Mouse (Mus musculus) heart, embryonic 10.5 days (tissue): ENCODE results near the gene Slc2a3. TPM values are rescaled to one million over a fixed set of nuclear protein-coding genes. Genes with fewer than 3 reads are reported as not detected.

Experiments
- DNase-seq: peaks from one replicate; pipeline ENCODE4 v3.0.0-alpha.2; 2017; ENCODE audit warnings: low spot score
- H3K27ac ChIP-seq: fragments of 300-500 bp; sonication (generic); 2 replicates; pipeline ENCODE4 v1.5.1; 2016; ENCODE audit warnings: mild to moderate bottlenecking
- H3K27me3 ChIP-seq: fragments of 300-500 bp; sonication (generic); 2 replicates; pipeline ENCODE4 v1.6.1; 2016; ENCODE audit warnings: mild to moderate bottlenecking; ENCODE audit not compliant: poor library complexity, insufficient read depth, severe bottlenecking
- H3K36me3 ChIP-seq: fragments of 300-500 bp; sonication (generic); 2 replicates; pipeline ENCODE4 v1.6.1; 2016; ENCODE audit warnings: mild to moderate bottlenecking, moderate library complexity
- H3K4me1 ChIP-seq: fragments of 300-500 bp; sonication (generic); 2 replicates; pipeline ENCODE4 v1.6.1; 2016; ENCODE audit warnings: mild to moderate bottlenecking
- H3K4me3 ChIP-seq: fragments of 300-500 bp; sonication (generic); 2 replicates; pipeline ENCODE4 v1.5.1; 2016; ENCODE audit warnings: mild to moderate bottlenecking, moderate library complexity
- H3K9me3 ChIP-seq: fragments of 300-500 bp; sonication (generic); 2 replicates; pipeline ENCODE4 v1.6.1; 2016; ENCODE audit warnings: mild to moderate bottlenecking, moderate library complexity
- WGBS: fragments of 180-500 bp; shearing (Covaris S2); methylation state at CpG from one replicate; pipeline ENCODE4 v1.1.7; 2016; 5-methylcytosine and 5-hydroxymethylcytosine counted together
- polyA plus RNA-seq: library from polyadenylated mRNA; unstranded; fragments of >200 nt; fragmentation: Nextera tagmentation; extraction: Ambion mirVana; gene quantifications from 2 replicates; pipeline ENCODE4 v1.2.1, GENCODE M21; 2016

Slc2a3 gene
- polyA plus RNA-seq = 55.8 and 85.3 TPM in 2 replicates

DNA sequence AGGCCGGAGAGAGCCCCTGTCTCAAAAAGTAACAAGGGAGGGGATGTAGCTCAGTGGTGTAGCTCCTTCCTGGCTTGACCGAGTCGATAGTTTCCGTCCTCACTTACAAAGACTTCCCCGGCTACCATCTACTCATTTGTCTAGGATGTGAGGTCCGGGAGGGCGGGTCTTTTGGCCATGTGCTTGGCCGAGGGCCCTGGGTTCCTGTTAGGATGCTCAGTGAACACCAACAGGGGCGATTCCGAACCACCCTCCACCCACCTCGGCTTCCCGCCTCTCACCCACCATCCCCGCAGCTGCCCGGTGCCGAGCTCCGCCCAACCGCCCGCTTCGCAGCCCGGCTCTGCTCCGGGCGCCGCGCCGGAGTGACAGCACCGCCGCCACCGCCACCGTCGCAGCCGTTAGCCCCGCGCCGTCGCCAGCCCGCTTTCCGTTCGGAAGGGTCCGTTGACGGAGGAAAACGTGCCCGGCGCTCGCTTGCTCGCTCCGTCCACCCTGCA, at the start of gene Slc2a3:
Gene Slc2a3, minus strand, starts transcription at position 340 of the 500 bp plus-strand sequence.
- DNase-seq = peak; percentile 88
- H3K27ac ChIP-seq = peak within 1 kb of the TSS; percentile 90
- WGBS = under 1% methylated on average over 46 of the region's 46 CpGs

DNA sequence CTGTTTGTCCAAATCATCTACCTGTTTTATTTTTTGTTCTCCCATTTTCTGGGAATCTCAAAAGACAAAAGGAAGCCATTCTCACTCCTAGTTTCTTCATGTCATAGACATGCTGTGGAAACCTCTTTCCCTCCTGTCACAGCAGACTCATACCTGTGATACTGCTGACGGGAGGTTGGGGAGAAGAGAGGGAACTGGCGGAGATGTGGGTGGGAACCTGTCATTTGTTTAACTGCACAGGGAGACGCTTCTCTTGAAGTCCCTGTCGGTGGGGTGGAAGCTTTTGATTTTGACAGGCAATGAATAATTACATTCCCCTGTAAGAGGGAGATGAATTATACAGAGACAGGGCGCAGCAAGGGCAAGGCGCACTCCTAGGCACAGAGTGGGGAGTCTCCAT, 42.3 kb upstream of the Slc2a3 start:
- H3K9me3 ChIP-seq = no peaks in the 10 kb centered on the region
- DNase-seq = no peak
- no peaks in the 10 kb centered on the region for H3K27me3 ChIP-seq
- 86% methylated on average over 6 of the region's 6 CpGs for WGBS
- peaks cover 69% of the 10 kb centered on the region for H3K36me3 ChIP-seq
- H3K4me3 ChIP-seq = no peak overlapping the region
- H3K4me1 ChIP-seq = no peaks in the 10 kb centered on the region
- no peak overlapping the region for H3K27ac ChIP-seq

More for the DNA sequence above, at the start of gene Slc2a3:
- Histone ChIP-seq H3K4me1 (peaks cover 16% of the 10 kb centered on the region), H3K4me3 (peak within 1 kb of the TSS; percentile 68), H3K27me3 (peaks cover 9% of the 10 kb centered on the region; the same call in 1 of the 2 replicates), H3K36me3 (no peaks in the 10 kb centered on the region), H3K9me3 (no peaks in the 10 kb centered on the region)

DNA sequence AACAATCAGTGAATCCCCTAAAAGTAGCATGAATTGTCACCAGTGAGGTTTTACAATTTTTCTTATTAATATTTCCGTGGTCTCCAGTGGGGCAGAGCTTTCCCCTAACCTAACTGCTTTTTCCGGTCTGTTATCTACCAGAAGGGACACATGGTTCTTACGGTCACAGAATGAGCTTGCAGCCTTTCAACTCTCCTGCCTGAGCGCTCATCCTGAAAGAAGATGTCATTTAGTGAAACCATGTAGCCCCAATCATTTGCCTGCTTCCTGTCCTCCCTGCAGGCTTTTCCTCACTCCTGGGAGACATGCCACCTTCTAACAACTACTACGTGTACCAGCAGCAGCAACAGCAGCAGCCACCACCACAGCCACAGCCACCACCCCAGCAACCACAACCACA, 36.1 kb upstream of the Slc2a3 start:
- no peaks in the 10 kb centered on the region for H3K4me1 ChIP-seq
- H3K27me3 ChIP-seq = no peaks in the 10 kb centered on the region
- peaks cover 90% of the 10 kb centered on the region for H3K36me3 ChIP-seq
- peak; percentile 36 for DNase-seq
- H3K9me3 ChIP-seq = no peaks in the 10 kb centered on the region
- H3K4me3 ChIP-seq = no peak overlapping the region
- WGBS = 87% methylated on average over 5 of the region's 5 CpGs
- H3K27ac ChIP-seq = no peak overlapping the region

DNA sequence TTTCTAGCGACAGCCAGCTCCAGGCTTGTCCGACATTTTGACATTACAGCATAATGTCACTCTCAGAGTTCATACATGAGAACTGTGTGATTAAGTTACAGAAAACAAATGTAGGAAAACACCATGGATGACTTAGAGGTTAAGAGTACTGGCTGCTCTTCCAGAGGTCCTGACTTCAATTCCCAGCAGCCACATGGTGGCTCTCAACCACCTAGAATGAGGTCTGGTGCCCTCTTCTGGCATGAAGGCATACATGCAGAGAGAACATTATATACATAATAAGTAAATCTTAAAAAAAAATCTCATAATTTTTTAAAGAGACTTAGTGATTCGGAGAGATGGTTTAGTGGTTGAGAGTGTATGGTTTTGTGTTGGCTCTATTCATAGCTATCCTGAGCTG, 35.5 kb upstream of the Slc2a3 start:
- Histone ChIP-seq H3K4me3 (no peak overlapping the region), H3K36me3 (peaks cover 90% of the 10 kb centered on the region), H3K27ac (no peak overlapping the region), H3K27me3 (no peaks in the 10 kb centered on the region), H3K9me3 (no peaks in the 10 kb centered on the region), H3K4me1 (no peaks in the 10 kb centered on the region)
- DNase-seq = peak; percentile 5
- 90% methylated on average over 3 of the region's 3 CpGs for WGBS

DNA sequence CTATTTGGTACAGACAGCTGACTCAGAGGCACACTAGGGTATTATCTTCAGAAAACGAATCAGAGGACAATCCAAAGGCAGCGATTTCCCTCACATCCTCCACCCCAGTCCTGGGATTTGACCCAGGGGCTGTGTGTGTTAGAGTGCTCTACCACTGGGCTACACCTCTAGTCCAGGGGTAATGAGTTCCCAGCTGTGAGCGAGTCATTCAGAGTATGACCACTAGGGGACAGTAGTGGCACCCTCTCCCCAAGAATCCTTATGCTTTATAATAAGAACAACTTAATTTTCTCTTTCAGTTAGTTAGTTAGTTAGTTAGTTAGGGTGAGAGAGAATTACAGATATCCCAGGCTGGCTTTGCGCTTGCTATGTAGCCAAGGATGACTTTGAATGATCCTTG, 32.9 kb upstream of the Slc2a3 start:
- Histone ChIP-seq H3K4me1 (no peaks in the 10 kb centered on the region), H3K36me3 (peaks cover 74% of the 10 kb centered on the region), H3K27me3 (no peaks in the 10 kb centered on the region), H3K4me3 (no peak overlapping the region), H3K27ac (no peak overlapping the region), H3K9me3 (no peaks in the 10 kb centered on the region)
- 62% methylated on average over 4 of the region's 4 CpGs for WGBS
- DNase-seq = peak; percentile 71

DNA sequence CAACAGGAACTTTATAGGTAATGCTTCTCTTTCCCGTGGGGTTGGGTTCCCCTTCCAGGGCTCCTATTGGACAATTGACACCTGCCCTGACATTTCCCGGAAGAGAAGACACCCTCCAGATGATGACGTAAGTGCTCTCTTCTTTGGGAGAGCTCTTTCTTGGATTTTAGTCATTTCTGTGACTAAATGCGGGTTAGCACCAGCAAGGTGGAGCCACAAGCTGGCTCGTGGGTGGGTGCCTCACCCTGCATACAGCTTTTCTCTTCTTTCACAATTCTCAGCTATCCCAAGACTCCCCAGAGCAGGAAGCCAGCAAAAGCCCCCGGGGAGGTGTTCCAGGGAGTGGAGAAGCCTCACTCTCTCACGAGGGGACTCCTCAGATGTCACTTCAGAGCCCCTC, 31.4 kb upstream of the Slc2a3 start:
- DNase-seq = no peak
- Histone ChIP-seq H3K27me3 (no peaks in the 10 kb centered on the region), H3K4me3 (no peak overlapping the region), H3K27ac (no peak overlapping the region), H3K4me1 (no peaks in the 10 kb centered on the region), H3K9me3 (no peaks in the 10 kb centered on the region), H3K36me3 (peaks cover 65% of the 10 kb centered on the region)
- 80% methylated on average over 7 of the region's 7 CpGs for WGBS

DNA sequence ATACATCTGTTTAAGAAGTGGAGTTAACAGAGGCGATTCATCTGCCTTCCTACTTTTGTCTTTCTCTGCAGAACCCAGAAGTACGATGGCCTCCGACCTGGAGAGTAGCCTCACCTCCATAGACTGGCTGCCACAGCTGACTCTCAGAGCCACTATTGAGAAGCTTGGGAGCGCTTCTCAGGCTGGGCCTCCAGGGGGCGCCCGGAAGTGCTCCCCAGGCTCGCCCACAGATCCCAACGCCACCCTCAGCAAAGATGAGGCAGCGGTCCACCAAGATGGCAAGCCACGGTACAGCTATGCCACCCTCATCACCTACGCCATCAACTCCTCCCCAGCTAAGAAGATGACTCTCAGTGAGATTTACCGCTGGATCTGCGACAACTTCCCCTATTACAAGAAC, 26.6 kb upstream of the Slc2a3 start:
- Histone ChIP-seq H3K4me3 (no peak overlapping the region), H3K36me3 (peaks cover 27% of the 10 kb centered on the region), H3K27ac (no peak overlapping the region), H3K9me3 (no peaks in the 10 kb centered on the region), H3K4me1 (peaks cover 36% of the 10 kb centered on the region), H3K27me3 (no peaks in the 10 kb centered on the region)
- WGBS = 48% methylated on average over 13 of the region's 13 CpGs
- DNase-seq = no peak

DNA sequence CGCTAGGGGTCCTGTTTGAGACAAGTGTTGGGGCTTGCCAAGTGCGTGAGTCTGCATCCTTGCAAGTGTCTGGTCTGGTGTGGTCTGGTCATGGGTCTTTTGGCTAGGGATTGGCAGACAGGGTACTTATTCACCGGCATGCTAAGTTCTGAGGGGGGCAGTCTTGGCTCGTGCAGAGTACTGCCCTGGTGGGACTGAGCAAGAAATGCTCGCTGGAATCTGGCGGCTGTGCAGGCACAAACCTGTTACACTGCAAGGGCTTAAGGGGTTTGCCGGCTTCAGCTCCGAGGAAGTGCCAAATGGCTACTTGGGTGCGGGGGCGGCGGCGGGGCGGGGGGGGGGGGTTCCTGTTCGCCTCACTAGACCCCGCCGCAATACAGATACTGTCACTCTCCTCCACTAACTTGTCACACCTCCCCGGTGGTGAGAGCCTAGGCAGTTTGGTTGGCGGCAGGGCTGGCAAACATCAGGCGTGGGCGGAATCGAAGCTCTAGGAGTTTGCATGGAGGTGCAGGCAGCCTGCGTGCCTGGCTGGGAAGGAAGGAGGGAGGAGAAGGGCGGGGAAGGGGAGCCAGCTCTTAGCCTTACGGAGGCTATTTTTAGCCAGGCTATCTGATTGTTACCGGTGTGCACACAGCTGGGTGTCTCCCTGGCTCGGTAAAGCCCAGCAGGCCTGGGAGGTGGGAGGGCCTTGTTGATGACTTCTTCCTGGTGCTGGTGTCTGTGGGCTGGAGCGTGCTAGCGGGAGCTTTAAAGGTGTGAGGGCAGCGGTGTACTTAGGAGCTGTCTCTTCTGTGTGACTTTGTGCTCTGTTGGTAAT, 24.7 kb upstream of the Slc2a3 start:
- H3K4me1 ChIP-seq = peaks cover 50% of the 10 kb centered on the region
- 2% methylated on average over 29 of the region's 29 CpGs for WGBS

DNA sequence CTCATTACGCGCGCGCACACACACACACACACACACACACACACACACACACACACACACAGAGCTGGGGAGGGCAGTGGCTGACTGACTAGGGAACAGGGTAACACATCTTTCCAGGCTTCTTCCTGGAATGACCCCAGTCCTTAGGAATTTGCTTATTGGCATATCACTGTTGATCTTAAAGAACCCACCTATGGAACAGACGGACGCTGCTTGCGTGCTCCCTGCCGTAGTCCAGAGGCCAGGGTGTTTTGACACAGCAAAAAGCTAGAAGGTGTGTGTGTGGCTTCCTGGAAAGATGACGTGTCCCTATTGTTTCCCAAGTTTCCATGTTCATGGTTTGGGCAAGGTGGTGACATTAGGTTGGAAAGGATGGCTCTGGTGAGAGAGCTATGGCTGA, 23.7 kb upstream of the Slc2a3 start:
- Histone ChIP-seq H3K27me3 (no peaks in the 10 kb centered on the region), H3K9me3 (no peaks in the 10 kb centered on the region), H3K4me1 (peaks cover 59% of the 10 kb centered on the region), H3K36me3 (peaks cover 14% of the 10 kb centered on the region; the same call in 1 of the 2 replicates), H3K27ac (peak overlapping the region; percentile 90; the same call in 1 of the 2 replicates), H3K4me3 (peak overlapping the region; percentile 66; the same call in 1 of the 2 replicates)
- WGBS = 85% methylated on average over 9 of the region's 9 CpGs
- no peak for DNase-seq

More for the DNA sequence above, 24.7 kb upstream of the Slc2a3 start:
- H3K27me3 ChIP-seq = no peaks in the 10 kb centered on the region
- peaks cover 15% of the 10 kb centered on the region; the same call in 1 of the 2 replicates for H3K36me3 ChIP-seq
- H3K27ac ChIP-seq = peak overlapping the region; percentile 90
- peak; percentile 96 for DNase-seq
- no peaks in the 10 kb centered on the region for H3K9me3 ChIP-seq
- peak overlapping the region; percentile 66 for H3K4me3 ChIP-seq

DNA sequence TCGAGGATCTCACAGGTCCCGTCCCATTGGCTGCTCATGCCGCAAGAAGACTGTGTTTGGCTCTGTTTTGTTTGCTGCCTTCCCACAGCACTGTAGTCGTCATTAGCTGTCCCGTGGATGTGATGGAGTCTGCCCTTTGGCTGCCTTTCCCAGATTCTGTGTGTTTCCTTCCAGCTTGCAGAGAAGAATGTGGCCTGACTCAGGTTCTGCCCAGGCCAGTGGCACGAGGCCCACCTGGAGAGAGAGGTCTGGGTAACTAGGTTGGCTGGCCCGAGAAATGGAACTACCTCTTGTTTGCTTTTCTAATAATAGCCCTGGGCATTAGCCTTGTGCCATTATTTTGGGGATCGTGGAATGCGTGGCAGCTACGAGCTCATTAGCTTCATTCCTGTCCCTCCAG, 22.6 kb upstream of the Slc2a3 start:
- no peaks in the 10 kb centered on the region for H3K9me3 ChIP-seq
- no peak for DNase-seq
- peaks cover 8% of the 10 kb centered on the region; the same call in 1 of the 2 replicates for H3K36me3 ChIP-seq
- 57% methylated on average over 10 of the region's 10 CpGs for WGBS
- no peak overlapping the region for H3K4me3 ChIP-seq
- no peaks in the 10 kb centered on the region for H3K27me3 ChIP-seq
- H3K4me1 ChIP-seq = peaks cover 63% of the 10 kb centered on the region
- peak overlapping the region; percentile 73 for H3K27ac ChIP-seq

DNA sequence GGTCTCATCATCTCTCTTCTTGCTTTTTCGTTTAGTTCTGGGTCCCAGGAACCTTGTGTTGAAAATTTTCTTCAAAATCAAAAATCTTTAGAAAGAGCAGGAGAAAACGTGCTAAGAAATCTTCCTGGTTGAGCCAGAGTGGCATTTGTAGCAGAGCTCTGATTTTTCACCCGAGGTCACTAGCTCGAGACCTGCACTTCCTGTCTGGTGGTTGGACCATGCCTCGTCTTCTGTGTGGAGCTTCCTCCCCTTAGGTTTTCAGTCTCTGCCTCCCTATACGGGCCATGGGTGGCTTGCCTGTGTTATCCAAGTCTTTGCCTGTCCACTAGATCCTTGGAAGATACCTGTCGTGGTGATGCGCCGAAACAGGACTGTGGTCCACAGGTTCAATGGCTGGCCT, 20.4 kb upstream of the Slc2a3 start:
- H3K4me1 ChIP-seq = peaks cover 60% of the 10 kb centered on the region
- no peaks in the 10 kb centered on the region for H3K9me3 ChIP-seq
- no peaks in the 10 kb centered on the region for H3K27me3 ChIP-seq
- 65% methylated on average over 9 of the region's 9 CpGs for WGBS
- peak overlapping the region; percentile 95; the same call in 1 of the 2 replicates for H3K4me3 ChIP-seq
- no peak overlapping the region for H3K27ac ChIP-seq
- H3K36me3 ChIP-seq = peaks cover 5% of the 10 kb centered on the region; the same call in 1 of the 2 replicates
- DNase-seq = no peak

DNA sequence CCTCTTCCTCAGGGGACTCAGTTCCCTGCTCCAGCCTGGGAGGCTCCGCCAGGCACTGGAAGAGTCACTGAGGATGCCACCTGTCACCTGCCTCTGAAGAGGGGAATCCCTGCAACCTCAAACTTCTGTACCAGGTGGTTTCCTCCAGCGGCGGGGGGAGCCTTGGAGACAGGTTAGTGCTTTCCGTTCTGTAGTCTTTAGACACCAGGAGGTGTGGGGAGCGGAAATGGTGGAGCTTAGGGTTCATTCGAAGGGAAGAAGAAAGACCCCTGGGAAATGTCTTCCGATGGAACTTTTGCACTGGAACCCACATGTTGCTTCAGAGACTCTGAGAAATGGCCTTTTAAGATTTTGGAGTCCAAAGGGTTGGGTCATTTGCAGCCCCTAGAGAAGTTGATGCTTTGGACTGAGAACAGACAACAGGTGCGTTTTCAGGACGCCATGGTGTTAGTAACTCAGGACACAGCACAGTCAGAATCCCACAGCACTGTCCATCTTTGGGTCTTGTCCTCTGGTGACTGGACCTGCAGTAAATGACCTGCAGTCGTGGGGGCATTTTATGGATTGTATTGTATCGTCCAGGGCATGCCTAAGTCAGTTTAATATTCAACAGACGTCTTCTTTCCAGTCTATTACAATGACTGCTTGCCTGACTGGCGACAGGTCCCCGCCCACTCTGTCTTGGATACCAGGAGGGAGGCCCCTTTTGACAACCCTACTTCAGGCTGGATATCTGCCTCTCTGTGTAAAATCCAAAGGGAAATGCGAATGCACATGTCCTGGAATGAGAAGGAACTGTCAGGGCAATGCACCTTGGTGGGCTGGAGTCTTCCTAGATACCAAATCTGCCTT, 19.6 kb upstream of the Slc2a3 start:
- peaks cover 5% of the 10 kb centered on the region; the same call in 1 of the 2 replicates for H3K36me3 ChIP-seq
- peak overlapping the region; percentile 95 for H3K4me3 ChIP-seq
- WGBS = 31% methylated on average over 15 of the region's 15 CpGs
- H3K27ac ChIP-seq = peak overlapping the region; percentile 97; the same call in 1 of the 2 replicates
- no peaks in the 10 kb centered on the region for H3K9me3 ChIP-seq
- H3K27me3 ChIP-seq = no peaks in the 10 kb centered on the region
- H3K4me1 ChIP-seq = peaks cover 52% of the 10 kb centered on the region
- DNase-seq = no peak
